Mouse (Mus musculus) NIH3T3 (cell line): ENCODE measurements around the gene Add1.

ENCODE experiments used
- DNase-seq: peaks from one replicate; pipeline ENCODE4 v3.0.0-alpha.2; 2012; ENCODE audit warnings: low read depth

Gene Add1

DNA sequence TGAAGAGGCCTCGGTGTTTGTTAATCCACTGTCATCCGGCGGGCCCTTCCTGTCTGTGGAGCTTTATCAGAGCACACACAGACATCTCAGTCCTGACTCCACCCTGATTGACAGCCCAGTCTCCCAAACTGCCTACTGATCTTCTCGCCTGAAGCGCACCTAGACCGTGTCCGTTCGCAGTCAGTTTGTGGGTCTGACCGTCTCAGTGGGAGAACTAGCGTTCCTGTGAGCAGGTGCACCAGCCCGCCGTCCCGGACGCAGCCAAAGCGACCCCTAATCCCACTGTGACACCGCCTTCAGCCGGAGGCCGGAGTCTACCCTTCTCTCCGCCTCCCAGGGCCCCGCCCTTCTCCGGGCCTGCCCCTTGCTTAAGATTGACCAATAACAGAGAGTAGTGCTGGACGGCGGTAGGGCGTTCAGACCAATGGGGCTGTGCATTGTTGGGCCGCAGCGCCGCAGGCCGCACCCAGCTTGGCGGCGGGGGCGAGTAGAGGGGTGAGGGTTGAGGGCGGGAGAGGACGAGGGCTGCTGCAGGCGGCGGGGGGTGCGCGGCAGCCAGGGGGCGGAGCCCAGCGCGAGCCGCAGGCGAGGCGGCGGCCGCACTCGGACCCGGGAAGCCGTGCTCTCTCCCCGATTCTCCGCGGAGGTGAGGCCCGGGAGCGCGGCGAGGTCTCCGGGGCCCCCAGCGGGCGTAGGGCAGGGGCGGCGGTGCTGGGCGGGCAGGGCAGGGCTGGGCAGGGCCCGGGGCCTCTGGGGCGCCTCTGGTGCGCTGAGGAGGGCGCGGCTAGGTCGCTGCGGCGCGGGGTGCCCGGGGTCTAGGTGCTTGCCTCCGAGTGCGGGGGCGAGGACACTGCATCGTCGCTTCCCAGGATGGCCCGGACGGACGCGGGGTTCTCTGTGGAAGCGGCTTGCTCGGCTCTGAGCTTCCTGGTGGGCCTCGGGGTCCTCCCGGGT, at the start of gene Add1:
Gene Add1 (plus strand): TSS at position 397 of the 954 bp plus-strand sequence.
- peak; percentile 98 for DNase-seq

DNA sequence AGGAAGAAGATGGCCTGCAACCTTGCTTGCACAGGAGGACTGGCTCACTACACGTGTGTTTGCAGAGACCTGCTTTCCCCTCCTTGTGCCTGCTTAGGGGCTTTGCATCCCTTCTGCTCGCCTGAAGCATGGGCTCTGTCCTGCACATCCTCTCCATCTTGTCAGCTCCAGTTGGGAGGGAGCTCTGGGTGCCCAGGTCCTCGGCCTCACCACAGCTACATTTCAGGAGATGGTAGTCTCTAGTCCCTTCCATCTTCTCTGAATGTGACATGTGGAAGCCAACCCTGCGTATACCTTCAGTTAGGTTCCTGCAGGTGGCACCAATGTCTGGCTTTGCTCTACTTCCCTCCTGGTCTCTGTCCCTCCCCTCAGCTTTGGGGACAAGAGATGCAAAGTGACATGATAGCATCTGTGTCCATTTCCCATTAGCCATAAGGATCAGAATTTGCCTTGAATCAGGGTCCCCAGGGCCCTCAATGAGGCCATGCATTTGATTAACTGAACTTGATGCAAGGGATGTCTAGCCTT, 49.4 kb upstream of the Add1 start:
- DNase-seq, result no peak

DNA sequence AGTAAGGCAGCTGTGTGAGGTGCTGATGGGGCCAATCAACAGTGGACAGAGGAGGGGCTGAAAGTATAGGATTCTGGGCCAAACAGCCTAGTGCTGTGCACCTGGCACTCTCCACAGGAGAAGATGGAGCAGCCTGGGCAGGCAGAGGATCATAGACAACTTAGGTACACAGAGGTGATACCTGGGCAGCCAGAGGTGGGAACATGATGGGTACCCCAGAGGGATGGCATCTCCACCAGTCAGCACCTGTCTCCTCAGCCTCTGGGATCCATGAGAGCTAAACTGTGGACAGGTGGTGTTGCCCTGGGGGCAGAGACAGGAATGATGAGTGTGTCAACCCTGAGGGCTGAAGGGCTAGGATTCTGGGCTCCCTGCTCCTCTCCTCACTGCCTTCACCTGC, 49.0 kb upstream of the Add1 start:
- no peak for DNase-seq

DNA sequence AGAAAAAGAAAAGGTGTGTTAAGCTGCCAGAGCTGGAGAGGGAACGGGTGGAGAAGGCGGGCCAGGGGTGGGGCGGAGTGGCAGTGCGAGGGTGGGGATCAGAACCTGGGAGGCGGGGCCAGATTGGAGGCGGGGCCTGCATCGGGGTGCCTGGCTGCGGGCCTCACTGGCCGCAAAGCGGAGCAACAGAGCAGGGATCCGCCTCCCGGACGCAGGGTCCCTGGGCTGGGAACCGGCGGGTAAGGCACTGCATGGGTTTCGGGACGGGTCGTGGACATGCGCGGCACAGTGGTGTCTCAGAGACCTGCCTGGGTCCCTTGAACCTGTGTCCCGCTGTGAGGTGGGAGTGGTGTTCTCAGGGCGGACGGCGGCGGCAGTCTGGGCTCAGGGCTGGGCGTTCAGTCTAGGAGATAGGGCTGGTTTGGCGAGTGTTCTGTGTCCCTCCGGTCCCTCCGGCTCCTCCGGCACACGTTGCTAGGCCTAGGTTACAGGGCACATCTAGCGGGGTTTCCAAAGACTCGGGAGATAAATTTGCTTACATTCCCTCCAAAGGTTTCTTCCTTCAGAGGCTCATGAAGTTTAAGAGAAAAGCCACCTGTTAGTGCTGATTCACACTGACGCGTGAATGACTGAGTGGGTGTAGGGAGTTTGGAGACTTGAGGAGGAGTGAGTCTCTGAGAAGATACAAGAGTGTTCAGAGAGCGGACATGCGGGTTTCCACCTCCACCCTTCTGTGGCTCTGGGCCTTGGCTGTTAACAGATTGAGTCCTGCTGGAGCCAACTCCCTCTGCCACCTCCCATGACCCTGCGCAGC, 47.6 kb upstream of the Add1 start, which contains the start of gene Sh3bp2:
Gene Sh3bp2 (plus strand): TSS at position 176 of the 814 bp plus-strand sequence.
- peak; percentile 94 for DNase-seq

DNA sequence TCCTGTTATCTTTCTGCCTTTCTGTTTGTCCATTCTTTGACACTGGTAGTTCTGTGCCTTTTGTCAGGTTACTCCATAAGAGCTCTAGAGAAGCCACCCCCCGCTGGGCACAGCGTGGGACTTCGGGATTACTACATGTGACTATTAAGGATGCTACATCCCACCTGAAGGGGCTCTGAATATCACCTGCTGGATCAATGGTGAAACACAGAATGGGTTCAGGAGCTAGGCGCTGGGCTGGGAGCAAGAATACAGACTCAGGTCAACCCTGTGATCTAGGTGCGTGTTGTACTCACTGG, 47.0 kb upstream of the Add1 start:
- DNase-seq, result no peak

DNA sequence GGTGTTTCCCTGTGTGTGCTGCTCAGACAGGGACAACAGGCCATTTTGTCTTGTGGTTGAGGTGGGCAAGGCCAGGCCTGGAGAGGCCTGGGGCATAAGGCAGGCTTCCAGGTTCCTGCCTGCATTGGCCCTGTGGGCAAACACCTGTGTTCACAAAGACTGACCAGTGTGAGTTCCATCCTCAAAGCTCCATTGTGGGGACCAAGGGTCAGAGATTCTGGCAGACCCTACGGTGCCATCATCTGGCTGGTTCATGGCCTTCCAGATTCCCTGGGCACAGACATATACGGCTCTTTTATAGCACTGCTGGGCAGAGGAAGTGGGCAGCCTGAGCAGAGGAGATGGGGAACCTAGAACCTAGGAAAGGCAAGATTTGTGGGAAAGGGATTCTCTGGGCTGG, 46.1 kb upstream of the Add1 start:
- DNase-seq, result no peak

DNA sequence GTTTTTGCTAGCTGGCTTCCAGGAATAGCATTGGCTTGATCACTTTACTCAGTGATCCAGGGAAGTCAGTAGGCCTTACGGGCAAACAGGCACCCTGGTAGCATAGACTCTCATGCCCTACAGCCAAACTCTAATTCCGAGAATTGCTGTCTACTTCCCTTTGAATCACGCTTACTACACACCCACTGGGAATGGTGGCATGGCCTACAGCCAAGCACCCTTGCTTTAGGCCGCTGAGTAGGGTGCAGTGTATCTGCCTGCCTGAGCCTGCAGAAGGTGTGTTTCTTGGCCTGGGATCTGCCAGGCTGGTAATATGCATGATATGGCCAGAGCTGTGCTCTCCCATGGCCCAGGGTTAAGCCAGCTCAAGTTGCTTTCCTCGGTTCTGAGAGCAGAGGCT, 44.7 kb upstream of the Add1 start:
- DNase-seq, result no peak

DNA sequence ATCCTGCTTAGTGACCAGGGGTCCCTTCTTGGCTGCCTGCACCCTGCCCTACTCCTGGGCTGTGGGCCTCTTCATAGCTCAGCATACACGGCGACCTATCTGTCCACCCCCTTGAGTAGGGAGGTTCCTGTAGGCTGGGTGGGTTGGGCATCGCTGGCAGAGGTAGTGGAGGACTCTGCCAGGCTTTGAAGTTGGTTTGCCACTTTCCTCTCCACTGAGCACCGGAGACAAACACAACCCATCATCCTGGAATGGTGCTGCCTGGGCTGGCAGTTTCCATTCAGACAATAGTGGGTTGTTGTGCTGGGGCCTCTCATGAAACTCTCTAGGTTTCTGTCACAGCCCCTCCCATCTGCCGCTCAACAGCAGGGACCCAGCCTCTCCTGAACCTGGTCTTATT, 43.3 kb upstream of the Add1 start:
- no peak for DNase-seq

DNA sequence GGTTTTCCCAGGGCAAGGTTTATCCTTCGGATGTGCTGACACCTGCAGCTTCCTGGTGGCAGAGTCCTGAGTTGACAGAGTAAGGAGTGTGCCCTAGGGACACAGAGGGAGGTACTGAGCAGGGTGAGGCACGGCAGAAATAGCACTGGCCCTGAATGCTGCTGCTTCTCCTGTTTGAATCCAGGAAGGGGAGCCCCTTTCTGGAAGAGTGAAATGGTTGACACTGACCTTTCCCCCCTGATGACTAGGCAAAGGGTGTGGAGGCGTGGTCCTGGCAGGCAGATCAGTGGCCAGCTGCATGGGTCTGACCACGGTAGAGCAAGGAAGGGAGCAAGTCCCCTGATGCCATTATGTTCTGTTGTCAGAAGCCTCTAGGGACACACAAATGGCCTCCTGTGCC, 42.8 kb upstream of the Add1 start:
- no peak for DNase-seq

DNA sequence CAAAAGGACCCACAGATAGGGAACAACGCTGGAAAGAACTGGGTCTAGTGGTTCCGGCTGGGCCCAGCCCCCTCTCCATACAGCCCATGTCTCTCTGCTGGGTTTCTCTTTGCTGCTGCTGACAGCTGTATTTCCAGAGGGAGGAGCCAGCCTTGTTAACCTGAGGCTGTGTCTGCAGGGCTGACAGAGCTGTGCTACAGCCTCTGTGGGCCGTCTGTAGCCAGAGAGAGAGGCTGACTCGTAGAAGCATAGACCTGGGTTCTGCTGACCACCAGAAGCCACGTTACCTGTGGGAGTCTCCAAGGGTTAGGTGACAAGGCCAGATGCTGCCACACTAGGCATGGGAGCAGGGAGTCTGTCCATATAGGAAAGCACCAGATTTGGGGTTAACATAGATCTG, 40.4 kb upstream of the Add1 start:
- no peak for DNase-seq

DNA sequence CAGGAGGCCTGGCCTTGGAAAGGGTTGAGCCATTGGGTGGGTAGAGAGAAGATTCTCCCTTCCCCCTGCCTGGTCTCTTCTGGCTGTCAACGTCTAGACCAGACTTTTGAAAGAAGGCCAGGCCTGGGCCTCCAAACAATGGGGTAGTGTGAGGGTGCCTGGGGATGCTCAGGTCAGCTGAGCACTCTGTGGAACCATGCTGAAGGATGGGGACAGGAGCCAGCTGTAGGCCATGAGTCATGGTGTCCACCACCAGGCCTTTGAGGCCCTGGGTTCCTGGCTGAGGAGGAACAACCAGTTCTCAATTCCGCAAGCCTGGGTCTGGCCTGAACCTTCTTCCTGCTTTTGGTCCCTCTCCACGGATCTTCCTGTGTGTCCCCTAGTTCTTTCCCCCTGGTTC, 39.6 kb upstream of the Add1 start:
- DNase-seq, result peak; percentile 53

DNA sequence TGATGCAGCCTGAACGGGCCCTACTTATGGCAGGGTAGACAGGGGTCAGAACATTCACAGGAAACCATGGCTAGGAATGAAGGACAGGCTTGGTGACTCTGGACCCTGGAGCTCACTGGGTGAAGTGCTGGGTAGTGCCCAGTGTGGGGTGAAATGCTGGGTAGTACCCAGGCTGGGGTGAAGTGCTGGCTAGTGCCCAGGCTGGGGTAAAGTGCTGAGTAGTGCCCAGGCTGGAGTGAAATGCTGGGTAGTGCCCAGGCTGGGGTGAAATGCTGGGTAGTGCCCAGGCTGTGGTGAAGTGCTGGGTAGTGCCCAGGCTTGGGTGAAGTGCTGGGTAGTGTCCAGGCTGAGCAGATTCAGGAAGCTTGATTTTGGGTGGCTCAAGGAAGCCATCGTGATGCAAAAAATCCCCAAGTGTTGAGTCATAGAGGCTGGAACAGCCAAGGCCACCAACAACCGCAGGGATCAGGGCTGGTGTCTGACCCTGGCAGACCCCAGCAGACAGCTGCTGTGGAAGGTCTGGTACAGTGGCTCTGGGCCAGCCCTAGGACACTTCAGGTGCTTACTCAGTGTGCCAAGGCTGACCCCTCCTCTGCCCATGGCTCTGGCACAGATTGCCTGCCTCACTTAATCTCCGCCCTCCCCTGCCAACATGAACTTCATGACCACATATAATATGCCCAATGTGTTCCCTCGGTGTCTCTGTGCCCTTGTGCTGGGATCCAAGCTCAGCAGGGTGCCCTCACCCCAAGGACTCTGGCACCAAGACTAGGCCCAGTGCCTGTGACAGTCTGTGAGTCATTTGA, 38.5 kb upstream of the Add1 start:
- DNase-seq, result peak; percentile 57

DNA sequence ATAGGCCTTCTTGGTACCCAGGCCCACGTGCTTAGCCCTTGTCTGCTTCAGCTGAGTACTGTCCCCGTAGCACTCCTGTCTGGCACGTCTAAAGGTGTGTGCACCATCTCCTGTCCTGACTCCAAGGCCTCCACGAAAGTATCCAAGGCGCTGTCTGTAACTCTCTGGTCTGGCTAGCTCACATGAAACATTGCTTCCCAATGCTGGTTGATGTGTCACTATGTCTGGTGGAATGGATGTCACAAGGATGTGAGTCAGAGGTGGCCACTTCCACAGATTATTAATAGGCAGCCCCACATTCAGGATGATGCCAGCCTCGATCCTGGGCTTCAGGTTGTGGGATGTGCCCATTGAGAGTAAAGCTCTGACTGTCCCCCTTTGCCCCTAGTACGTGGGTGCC, 37.6 kb upstream of the Add1 start:
- no peak for DNase-seq

DNA sequence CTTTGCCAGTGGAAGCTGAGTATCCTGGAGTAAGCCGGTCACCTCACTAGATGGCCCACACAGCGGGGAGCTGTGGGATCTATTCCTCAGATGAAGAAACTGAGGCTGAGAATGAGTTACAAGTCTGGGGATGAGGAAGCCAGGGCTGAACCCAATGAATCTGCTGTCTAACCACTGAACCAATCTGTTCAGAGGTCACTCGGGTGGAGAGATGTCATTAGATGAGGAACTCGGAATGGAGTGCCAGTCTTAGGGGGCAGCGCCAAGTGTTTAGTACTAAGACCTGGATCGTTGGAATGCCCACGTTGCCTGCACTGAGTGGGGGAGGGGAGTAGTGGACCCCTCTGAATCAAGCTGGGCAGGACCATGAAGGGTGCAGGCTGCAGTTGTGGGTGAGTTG, 35.4 kb upstream of the Add1 start:
- DNase-seq, result no peak

DNA sequence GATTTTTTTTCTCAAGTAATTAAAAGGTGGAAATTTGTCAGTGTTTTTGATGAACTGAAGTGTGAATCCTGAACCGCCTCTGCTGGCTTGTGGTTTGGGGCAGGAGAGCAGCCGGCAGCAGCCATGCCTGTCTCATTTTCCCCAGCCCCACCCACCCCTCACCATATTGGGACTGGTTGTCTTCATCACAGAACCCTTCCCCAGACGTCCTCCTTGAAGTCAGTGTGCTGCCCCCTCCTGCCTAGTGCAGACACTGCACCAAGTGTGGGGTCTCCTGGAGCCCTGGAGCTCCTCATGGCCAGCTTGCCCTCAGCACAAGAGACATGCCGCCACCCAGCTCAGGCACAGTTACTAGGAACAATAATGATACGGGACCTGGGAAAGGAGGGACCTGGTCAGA, 34.9 kb upstream of the Add1 start:
- DNase-seq, result no peak

DNA sequence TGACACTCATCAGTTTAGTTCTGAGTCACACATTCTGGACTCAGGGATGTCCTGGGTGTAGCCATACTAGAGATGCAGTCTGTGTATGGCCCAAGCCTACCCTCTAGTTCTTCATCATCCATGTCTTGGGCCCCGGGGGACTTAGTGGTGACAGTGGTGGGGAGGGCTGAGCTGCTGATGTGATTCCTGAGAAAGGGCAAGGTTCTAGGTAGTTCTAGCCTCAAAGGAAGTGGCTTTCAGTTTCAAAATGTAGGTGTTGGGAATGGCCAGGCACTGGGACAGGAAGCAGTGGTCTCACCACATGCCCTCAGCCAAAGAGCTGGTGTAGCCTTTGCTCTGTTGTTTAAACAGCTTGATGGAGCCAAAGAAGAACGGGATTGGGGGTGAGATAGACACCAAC, 34.3 kb upstream of the Add1 start:
- no peak for DNase-seq

DNA sequence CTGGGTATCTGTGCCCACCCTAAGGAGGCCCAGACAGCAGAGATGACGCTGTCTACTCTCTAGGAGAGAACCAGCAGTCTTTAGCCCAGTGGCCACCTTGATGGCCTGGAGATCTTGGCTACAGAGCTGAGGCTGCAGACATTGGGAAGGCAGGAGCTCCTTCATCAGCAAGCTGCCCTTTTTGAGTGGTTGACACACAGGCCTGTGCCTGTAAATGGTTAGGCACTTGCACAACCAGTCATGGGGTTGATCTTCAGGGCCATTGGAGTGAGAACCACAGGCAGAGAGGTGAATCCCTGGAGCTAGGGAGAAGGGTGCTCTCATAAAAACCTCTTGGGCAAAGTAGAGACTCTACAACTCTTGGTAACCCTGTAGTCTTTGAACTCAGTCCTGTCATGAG, 31.3 kb upstream of the Add1 start:
- DNase-seq, result no peak

DNA sequence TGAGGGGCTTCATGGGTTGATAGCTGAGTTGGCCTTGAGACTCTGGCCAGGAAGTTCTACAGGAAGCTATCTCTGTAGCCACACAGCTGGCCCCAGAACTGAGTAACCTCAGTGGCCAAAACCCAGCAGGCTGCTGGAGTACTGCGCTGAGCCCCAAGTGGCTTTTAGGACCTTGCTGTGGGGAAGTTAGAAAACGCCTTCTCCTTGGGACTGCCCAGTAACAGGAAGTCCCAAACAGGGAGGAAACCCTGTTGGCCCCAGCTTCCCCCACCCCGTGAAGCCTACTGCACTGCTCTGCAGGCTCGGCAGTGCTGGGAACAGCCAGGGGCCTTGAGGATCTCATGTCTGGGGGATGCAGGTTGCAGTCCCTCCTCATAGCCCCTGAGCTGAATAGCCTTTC, 30.4 kb upstream of the Add1 start:
- DNase-seq, result no peak

DNA sequence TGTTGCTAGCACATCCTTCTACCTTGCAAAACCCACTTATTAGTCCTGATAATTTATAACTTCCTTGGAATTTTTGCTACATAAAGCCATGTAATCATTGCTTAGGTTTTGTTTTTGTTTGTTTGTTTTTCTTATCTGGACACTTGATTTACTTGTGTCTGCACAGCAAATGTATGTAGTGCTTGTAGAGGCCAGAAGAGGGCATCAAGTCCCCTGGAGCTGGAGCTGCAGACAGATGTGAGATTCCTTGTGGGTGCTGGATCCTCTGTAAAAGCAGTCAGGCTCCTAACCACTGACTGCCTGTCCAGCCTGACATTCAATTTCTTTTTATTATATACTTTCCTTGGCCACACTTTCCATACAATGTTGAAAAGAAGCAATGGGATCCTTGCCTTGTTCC, 26.1 kb upstream of the Add1 start:
- DNase-seq, result peak; percentile 69

DNA sequence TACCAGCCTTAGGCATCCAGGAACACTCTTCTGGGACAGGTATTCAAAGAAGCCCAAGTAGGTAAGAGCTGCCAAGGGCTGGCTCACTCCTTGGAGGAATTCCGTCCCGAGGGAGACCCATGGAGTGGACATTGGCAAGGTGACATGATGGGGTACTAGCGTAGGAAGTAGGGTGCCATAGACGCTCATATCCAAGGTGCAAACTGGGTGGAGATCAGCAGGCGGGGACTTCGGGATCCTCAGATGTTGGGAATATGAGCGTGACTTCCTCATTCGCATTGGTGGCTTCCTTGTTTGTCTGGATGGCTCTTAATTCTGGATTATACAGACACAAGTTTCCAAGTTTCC, 24.4 kb upstream of the Add1 start:
- no peak for DNase-seq

DNA sequence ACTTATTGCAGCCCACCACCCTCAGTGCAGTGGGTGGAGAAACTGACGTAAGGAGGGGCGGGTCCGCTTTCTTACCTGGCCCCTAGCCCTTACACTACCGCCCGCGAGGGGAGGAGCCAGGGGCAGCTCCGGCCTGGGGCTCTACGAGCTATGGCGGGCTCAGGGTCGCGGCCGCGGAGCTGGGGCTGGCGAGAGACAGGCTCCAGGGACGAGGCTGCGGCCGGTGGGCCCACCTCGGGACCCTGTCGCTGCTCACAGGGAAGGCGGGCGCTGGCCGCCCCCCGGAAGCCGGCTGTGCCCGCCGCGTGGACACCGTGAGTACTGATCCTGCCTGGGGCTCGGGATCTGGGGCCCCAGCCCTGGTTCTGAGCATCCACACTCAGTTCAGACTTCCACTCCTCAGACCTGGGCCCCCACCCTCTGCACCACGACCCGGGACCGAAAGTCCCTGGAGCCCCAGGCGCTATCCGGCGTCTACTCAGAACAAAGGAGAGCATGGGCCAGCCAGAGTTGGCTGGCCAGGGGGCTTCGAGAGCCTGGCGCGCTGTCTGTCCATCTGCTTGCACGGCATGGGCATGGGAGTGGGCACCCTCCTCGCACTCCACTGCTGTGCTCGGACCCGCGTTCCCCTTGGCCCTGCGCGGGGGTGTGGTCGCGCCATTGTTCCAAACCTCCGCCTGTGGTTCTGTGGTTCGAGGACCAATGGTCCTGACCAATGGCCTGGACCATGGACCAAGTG, 23.8 kb upstream of the Add1 start:
- DNase-seq, result peak; percentile 66

DNA sequence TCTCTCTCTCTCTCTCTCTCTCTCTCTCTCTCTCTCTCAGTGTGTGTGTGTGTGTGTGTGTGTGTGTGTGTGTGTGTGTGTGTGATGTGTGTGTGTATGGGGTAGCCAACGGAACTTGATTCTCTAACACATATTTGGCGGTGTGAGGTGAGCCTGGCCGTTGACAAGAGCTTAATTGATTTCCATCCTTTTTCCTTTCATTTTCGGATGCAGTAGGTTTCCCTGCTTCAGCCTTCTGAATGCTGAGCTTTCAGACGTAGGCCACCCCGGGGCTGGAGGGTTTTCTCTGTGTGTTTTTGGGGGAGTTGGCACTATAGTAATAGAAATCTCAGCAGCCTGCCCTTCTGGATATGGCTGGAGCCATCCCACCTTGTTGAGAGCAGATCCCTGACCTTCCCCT, 23.2 kb upstream of the Add1 start:
- DNase-seq, result no peak
